Mouse (Mus musculus) ES-CJ7 (cell line): ENCODE measurements around the gene Arl6ip4.

Experiments used
- DNase-seq: peaks from one replicate; pipeline ENCODE4 v3.0.0; 2011; ENCODE audit warnings: low read depth, low spot score

Gene Arl6ip4

GRCm38 (mm10) chr5:124115990-124116845, at the start of gene Arl6ip4:
Arl6ip4 (plus strand) TSS chr5:124116089.
- DNase-seq, result peak; percentile 79

DNA sequence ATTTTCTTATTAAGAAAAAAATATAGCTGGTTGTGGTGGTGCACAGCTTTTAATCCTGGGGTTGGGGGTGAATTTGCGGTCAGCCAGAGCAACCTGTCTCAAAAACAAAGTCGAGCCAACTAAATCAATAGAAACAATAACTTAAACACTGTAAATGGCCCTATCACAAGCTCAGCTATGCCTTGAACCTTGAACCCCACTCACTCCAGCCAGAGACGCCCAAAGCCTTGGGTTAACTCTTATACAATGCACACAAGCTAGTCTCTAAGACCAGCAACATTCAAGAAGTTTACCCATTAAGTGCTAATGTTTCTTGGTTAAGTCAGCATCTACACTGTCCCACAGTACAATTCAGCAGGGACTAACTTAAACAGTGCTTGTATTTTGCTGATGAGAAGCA, 46.2 kb upstream of the Arl6ip4 start:
- DNase-seq, result no peak

DNA sequence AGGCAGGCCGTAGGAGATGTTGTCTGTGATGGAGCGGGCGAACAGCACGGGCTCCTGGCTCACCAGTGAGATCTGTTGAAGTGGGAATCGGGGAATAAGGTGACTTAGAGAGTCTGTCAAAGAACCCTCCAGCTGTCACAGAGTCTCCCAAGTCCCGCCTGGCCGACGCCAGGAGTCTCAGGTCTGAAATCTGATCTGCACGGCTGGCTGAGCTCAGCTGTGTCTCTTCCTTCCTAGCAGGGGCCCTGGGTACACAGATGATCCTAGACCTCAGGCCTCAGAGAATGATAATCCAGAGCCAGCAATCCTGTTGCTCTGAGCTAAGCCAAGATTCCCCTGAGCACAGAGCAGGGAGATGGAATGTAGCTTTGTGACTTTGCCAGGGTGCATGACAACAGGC, 42.2 kb upstream of the Arl6ip4 start:
- no peak for DNase-seq

DNA sequence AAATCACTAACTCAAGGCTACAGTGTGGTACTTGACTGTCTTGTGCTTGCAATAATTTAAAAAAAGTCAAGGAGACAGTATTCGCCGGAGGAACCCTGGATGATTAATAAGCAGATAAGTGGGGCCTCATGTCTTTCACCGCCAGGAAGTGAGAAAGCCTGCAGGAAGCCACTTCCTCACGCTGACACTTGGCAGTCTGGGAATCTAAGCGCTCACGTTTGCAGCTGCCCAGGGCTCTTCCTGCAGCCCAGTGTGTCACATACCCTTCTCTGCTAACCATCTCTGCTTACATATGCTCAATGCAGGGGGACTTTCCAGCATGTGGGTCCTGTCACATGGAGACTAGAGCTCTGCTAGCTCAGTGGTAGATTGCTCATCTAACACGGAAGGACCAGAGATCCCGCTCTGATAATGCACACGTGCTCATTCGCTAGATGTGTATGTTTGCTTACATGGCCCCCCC, 41.0 kb upstream of the Arl6ip4 start:
- DNase-seq, result no peak

GRCm38 (mm10) chr5:124075716-124076115, 40.2 kb upstream of the Arl6ip4 start:
- DNase-seq, result no peak

DNA sequence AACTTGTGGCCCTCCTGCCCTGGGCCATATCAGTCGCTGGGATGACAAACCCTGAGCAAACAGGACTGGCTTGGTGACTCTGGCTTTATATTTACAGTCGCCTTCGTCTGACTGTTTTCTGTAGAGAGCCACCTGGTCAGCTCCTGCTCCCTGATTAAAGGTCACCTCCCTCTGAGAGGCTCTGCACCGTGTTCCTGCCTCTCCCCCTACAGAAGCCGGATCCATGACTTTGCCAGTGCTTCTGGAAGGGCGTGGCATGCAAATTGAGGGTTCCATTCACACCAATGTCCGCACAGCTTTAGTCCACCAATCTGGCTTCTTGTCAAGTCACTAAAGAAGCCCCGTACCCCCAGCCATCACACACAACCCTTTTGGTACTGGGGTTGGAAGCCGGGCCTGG, 39.3 kb upstream of the Arl6ip4 start:
- peak; percentile 80 for DNase-seq

DNA sequence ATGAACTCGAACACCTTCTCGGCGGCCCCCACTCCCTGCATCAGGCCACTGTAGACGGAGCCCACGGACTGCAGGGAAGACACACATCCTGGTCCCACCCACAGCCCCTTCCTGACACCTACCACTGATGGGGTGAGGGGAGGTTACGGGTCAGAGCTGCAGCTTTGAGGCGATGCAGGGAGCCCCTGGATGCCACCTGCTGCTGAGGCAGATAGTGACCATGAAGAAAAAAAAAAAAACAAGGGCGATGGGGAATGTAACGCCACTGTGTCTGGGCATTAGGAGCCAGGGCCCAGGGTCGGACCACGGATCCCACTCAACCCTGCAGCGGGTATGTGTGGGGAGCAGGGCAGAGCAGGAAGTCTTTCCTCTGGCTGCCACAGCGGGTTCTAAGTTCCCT, 38.6 kb upstream of the Arl6ip4 start:
- DNase-seq, result no peak

DNA sequence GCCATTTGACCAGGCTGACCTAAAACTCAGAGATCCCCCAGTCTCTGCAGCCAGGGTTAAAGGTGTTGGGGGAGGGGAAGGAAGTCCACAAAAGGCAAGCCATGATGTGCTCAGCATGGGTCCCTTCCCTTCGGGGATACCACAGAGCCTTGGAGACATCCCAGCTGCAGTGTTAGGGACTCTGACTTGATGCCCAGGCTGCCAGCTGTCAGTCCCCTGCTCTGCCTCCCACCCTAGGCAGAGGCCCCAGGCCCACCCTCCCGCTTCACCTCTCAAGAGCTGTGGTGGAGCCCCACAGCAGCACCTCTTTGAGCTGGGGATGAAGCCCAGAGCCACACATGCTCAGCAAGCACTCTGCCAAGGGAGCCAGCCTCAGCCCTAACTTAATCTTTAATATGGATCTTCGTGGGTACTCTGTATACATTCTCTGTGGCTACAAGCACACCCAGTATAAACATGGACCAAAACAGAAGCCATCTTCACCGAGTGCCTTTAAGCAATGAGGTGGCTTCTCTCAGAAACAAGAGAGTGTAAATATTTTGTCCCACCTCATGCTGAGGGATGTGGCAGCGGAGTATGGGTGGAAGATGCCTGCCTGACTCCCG, 37.9 kb upstream of the Arl6ip4 start:
- no peak for DNase-seq

GRCm38 (mm10) chr5:124078794-124079416, 37.0 kb upstream of the Arl6ip4 start:
- no peak for DNase-seq

- no peak for DNase-seq
These were observed 36.0 kb upstream of the Arl6ip4 start for GRCm38 (mm10) chr5:124079880-124080279.

DNA sequence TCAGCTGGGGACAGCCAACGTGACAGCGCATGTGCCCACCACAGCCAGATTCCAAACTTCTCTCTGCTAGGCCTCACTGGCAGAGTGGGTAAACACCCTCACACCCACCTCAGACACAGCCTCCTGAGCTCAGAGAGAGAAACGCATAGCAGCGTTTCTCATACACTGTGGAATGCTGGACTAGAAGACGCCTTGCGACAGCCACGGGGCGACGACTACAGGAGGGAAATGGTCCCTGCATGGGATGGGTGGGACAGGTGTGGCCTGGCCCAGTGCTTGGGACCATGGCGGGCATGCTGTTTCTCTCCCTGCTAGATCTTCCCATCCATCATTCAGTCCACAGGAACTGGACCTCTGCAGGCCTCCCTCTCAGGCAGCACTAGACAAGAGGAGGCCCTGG, 33.4 kb upstream of the Arl6ip4 start:
- DNase-seq, result no peak

DNA sequence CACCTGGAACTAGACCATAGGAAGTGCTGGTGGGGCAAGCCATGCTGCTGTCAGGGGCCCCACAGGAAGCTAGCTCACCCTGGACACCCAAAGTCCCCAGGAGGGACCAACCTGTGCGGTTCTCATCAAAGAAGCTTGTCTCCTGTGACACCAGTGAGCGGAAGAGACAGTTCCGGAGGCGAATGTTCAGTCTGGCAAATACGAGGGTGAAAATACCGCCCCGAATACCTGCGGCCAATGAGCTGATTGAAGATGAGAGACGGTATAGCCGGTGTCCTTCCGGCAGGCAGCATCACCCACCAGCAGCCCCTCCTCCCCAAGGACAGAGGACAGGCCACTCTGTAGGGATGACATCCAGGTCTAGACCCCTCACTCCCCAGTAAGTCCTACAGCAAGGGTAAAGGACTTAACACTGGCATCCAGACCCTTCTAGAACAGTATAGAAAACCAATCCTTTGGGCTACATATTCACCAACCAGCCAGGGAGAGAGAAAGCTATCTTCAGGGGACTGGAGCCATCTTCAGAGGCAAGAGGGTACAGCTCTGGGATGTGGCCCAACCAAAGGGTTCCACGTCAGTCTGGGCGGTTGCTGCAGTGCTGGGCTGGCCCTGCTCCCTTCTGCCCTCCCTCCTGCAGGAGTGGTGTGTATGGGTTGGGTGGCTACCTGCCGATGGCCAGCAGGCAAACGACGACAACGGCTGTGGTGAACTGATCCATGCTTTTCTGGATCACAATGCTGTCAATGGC, 32.8 kb upstream of the Arl6ip4 start:
- DNase-seq, result no peak

DNA sequence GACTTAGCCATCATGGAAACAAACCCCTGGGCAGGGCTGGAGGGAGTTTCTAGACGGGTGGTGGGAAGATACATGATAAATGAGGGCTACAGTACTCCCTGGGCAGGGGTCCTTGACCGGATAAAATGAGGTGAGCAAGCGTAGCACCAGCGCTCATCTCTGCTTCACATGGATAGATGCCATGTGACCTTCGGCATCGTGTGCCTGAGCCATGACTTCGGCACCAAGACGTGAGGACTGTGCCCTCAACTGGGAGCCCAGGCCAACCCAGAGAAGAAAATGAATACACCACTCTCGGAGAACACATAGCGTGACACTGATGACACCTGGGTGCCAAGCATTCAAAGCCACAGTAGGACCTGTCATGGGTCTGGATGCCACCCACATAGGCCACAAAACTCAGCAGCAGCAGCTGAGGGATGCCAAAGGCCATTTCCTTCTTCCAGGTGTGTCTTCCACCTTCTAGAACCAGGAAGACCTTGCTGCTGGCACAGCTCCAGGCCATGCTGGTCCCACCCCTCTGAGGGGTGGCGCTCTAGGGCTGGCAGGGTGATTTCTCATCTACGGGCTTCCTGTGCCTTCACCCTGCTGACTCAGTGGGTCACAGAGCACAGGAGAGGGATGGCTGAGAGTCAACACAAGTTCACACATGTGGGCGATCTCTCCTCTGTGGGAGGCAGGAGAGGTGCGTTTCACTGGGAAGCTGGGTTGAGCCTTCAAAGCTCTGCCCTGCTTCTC, 31.9 kb upstream of the Arl6ip4 start:
- DNase-seq, result no peak

DNA sequence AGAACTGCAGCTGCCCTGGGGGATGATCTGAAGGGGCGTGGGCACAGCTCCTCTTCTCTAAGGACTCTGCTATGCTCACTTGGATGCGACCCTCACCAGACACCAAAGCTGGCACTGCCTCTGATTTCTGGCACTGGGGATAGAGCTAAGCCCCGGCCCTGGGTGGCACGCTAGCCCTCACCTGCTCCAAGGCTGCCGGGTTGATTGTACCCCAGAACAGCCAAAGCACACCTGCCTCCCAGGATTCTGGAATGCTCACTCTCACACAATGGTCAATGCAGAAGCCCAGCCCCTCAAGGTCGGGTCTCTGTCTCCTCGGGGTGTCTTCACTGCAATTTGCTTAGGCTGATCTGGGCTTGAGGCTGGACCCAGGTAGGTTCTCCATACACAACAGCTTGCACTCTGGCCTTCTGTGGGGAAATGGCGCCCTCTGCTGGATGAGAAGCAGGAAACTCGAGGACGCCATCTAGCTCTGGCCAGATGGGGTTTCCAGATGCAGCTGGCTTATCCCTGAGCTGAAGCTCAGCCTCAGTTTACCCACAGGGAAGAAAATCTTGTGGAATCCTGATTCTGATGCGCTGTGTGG, 31.2 kb upstream of the Arl6ip4 start:
- peak; percentile 76 for DNase-seq

DNA sequence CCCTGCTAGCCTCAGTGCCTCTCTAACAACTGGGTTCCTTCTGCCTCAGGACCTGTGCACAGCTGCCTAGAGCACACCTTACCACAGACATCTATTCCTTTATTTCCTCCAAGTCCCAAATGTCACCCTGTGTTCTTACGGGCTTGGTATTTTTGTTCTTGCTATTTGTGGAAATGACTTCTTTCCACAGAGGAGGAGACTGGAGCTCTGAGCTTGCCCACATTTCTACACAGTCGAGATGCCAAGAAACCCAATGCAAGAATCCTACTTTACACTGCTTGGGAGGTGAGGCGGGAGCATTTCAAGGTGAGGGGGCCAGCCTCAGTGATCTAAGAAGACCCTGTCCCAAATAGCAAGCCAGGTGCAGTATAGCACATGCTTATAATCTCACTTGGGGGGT, 30.4 kb upstream of the Arl6ip4 start:
- DNase-seq, result no peak

DNA sequence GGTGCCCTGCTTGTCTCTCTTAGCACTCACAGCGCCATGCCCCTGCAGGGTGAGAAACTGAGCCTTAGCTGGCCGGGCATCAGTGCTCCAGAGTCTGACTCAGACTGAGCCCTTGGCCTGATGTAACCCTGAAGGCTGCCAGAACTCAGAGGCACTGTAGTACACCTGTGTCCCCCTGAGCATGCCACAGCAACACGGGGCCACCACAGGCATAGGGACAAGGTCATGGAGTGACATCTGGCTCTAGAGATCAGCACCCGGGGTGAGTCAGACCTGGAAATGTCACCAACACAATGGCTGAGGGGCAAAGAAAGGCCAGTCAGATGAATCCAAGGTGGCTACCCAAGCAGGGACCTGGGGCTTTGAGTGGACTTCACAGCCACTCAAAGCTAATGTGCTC, 29.0 kb upstream of the Arl6ip4 start:
- no peak for DNase-seq

- DNase-seq, result no peak
These were observed 26.0 kb upstream of the Arl6ip4 start for GRCm38 (mm10) chr5:124089868-124090267.

- DNase-seq, result peak; percentile 51
These were observed 23.9 kb upstream of the Arl6ip4 start for GRCm38 (mm10) chr5:124091951-124092406.

GRCm38 (mm10) chr5:124093120-124093794, 22.6 kb upstream of the Arl6ip4 start:
- DNase-seq, result no peak
